Mouse (Mus musculus) heart, embryonic 16.5 days (tissue): ENCODE data around the gene Mettl26. TPM values are rescaled to one million over a fixed set of nuclear protein-coding genes. Genes with fewer than 3 reads are reported as not detected.

Source experiments
- ATAC-seq: fragments of 200-750 bp; cut with Nextera tagmentation; replicated peaks from 2 replicates; pipeline ENCODE4 v1.8.0; 2017; ENCODE audit warnings: moderate number of reproducible peaks; ENCODE audit not compliant: insufficient read depth, low FRiP score; ENCODE audit errors: extremely low read depth
- H3K27ac ChIP-seq: fragments of 300-500 bp; sonication (generic); 2 replicates; pipeline ENCODE4 v1.5.1; 2014; ENCODE audit warnings: mild to moderate bottlenecking, low read length, control low read depth, moderate library complexity
- H3K27me3 ChIP-seq: fragments of 300-500 bp; sonication (generic); 2 replicates; pipeline ENCODE4 v1.6.1; 2014; ENCODE audit warnings: low read length, mixed read lengths; ENCODE audit not compliant: control insufficient read depth, insufficient read depth
- H3K36me3 ChIP-seq: fragments of 300-500 bp; sonication (generic); 2 replicates; pipeline ENCODE4 v1.6.1; 2014; ENCODE audit not compliant: control insufficient read depth, insufficient read depth
- H3K4me1 ChIP-seq: fragments of 300-500 bp; sonication (generic); 2 replicates; pipeline ENCODE4 v1.6.1; 2014; ENCODE audit warnings: low read length, mixed read lengths; ENCODE audit not compliant: control insufficient read depth, insufficient read depth
- H3K4me2 ChIP-seq: fragments of 300-500 bp; sonication (generic); 2 replicates; pipeline ENCODE4 v1.6.1; 2014; ENCODE audit warnings: low read depth, mild to moderate bottlenecking, control low read depth, low read length
- H3K4me3 ChIP-seq: fragments of 300-500 bp; sonication (generic); 2 replicates; pipeline ENCODE4 v1.5.1; 2014; ENCODE audit warnings: mild to moderate bottlenecking, control low read depth, low read length
- H3K9ac ChIP-seq: fragments of 300-500 bp; sonication (generic); 2 replicates; pipeline ENCODE4 v1.6.1; 2014; ENCODE audit warnings: low read length, control low read depth
- H3K9me3 ChIP-seq: fragments of 300-500 bp; sonication (generic); replicated peaks from 2 replicates; pipeline ENCODE4 v1.6.1; 2016; ENCODE audit warnings: low read length; ENCODE audit not compliant: control insufficient read depth
- WGBS: fragments of 180-500 bp; shearing (Covaris S2); extraction: QIAGEN DNeasy Blood & Tissue Kit; methylation state at CpG from one replicate; pipeline ENCODE4 v1.1.7; 2014; 5-methylcytosine and 5-hydroxymethylcytosine counted together
- polyA plus RNA-seq: library from polyadenylated mRNA; unstranded; fragments of >200 nt; fragmentation: Nextera tagmentation; extraction: Ambion mirVana; gene quantifications from 2 replicates; pipeline ENCODE4 v1.2.1, GENCODE M21; 2015

Gene Mettl26
- polyA plus RNA-seq, 1 experiment from 2014 or later = 35.1 TPM

DNA sequence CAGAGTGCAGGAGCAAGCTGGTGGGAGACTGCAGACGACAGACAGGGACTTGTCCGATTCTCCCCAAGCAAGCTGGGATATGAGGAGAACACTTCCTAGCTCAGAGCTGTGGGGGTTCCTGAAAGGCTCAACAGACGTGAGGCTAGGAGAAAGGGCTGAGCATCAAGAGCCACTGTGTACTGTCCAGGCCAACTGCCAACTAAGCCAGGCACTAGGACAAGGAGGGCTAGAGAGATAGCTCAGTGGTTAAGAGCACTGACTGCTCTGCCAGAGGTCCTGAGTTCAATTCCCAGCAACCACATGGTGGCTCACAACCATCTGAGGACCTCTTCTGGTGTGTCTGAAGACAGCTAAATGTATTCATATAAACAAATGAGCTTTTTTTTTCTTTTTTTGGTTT lies 32.4 kb upstream of the Mettl26 start:
- H3K9ac ChIP-seq = no peak overlapping the region
- ATAC-seq = no peak
- H3K27me3 ChIP-seq = no peaks in the 10 kb centered on the region
- no peaks in the 10 kb centered on the region for H3K9me3 ChIP-seq
- no peak overlapping the region for H3K27ac ChIP-seq
- 83% methylated on average over 3 of the region's 3 CpGs for WGBS
- peaks cover 13% of the 10 kb centered on the region for H3K4me1 ChIP-seq
- no peak overlapping the region for H3K4me3 ChIP-seq
- H3K4me2 ChIP-seq = no peak overlapping the region
- peaks cover 35% of the 10 kb centered on the region for H3K36me3 ChIP-seq

GRCm38 (mm10) chr17:25843122-25843521 lies 31.8 kb upstream of the Mettl26 start:
- Histone ChIP-seq H3K4me3 (peak overlapping the region; percentile 94), H3K9ac (peak overlapping the region; percentile 96), H3K36me3 (peaks cover 35% of the 10 kb centered on the region), H3K9me3 (no peaks in the 10 kb centered on the region), H3K27me3 (no peaks in the 10 kb centered on the region), H3K4me1 (peaks cover 12% of the 10 kb centered on the region), H3K27ac (no peak overlapping the region; the same call in 1 of the 2 replicates), H3K4me2 (peak overlapping the region; percentile 79)
- WGBS = 84% methylated on average over 4 of the region's 4 CpGs
- no peak for ATAC-seq

- H3K4me3 ChIP-seq = peak overlapping the region; percentile 94
- no peaks in the 10 kb centered on the region for H3K9me3 ChIP-seq
- peaks cover 12% of the 10 kb centered on the region for H3K4me1 ChIP-seq
- peaks cover 37% of the 10 kb centered on the region for H3K36me3 ChIP-seq
- 1% methylated on average over 38 of the region's 38 CpGs for WGBS
- H3K9ac ChIP-seq = peak overlapping the region; percentile 96
- peak overlapping the region; percentile 79 for H3K4me2 ChIP-seq
- H3K27ac ChIP-seq = peak overlapping the region; percentile 91
- H3K27me3 ChIP-seq = no peaks in the 10 kb centered on the region
- peak; percentile 29 for ATAC-seq
These were observed 31.1 kb upstream of the Mettl26 start for GRCm38 (mm10) chr17:25843636-25844395.

GRCm38 (mm10) chr17:25844396-25844901 lies 30.4 kb upstream of the Mettl26 start, which contains the start of gene Rhot2:
TSS of gene Rhot2 (minus strand) at chr17:25844851.
- H3K36me3 ChIP-seq = peaks cover 33% of the 10 kb centered on the region
- no peaks in the 10 kb centered on the region for H3K27me3 ChIP-seq
- H3K4me2 ChIP-seq = peak within 1 kb of the TSS; percentile 79
- H3K9ac ChIP-seq = peak within 1 kb of the TSS; percentile 96
- H3K4me3 ChIP-seq = peak within 1 kb of the TSS; percentile 94
- peak; percentile 94 for ATAC-seq
- 1% methylated on average over 21 of the region's 21 CpGs for WGBS
- H3K27ac ChIP-seq = peak within 1 kb of the TSS; percentile 91
- peaks cover 12% of the 10 kb centered on the region for H3K4me1 ChIP-seq
- no peaks in the 10 kb centered on the region for H3K9me3 ChIP-seq

GRCm38 (mm10) chr17:25860229-25860628 lies 14.6 kb upstream of the Mettl26 start:
- Histone ChIP-seq H3K27ac (no peak overlapping the region), H3K4me2 (peak overlapping the region; percentile 94; the same call in 1 of the 2 replicates), H3K9ac (no peak overlapping the region), H3K27me3 (no peaks in the 10 kb centered on the region), H3K9me3 (no peaks in the 10 kb centered on the region), H3K4me3 (peak overlapping the region; percentile 75; the same call in 1 of the 2 replicates), H3K36me3 (no peaks in the 10 kb centered on the region), H3K4me1 (peaks cover 13% of the 10 kb centered on the region)
- no peak for ATAC-seq
- 88% methylated on average over 6 of the region's 6 CpGs for WGBS

GRCm38 (mm10) chr17:25860832-25861703 lies 13.8 kb upstream of the Mettl26 start, which contains the start of gene Wdr90:
TSS of gene Wdr90 (minus strand) at chr17:25861501.
- Histone ChIP-seq H3K4me3 (peak within 1 kb of the TSS; percentile 75), H3K27ac (peak within 1 kb of the TSS; percentile 79), H3K9me3 (no peaks in the 10 kb centered on the region), H3K36me3 (no peaks in the 10 kb centered on the region), H3K4me1 (peaks cover 13% of the 10 kb centered on the region), H3K27me3 (no peaks in the 10 kb centered on the region), H3K9ac (peak within 1 kb of the TSS; percentile 85), H3K4me2 (peak within 1 kb of the TSS; percentile 94)
- ATAC-seq = peak; percentile 92
- WGBS = 4% methylated on average over 65 of the region's 65 CpGs

- H3K4me2 ChIP-seq = peak overlapping the region; percentile 94
- peak overlapping the region; percentile 79 for H3K27ac ChIP-seq
- no peaks in the 10 kb centered on the region for H3K36me3 ChIP-seq
- peak; percentile 21; the same call in 1 of the 2 replicates for ATAC-seq
- H3K4me1 ChIP-seq = peaks cover 21% of the 10 kb centered on the region
- H3K4me3 ChIP-seq = peak overlapping the region; percentile 75
- no peaks in the 10 kb centered on the region for H3K9me3 ChIP-seq
- 10% methylated on average over 6 of the region's 6 CpGs for WGBS
- peak overlapping the region; percentile 85 for H3K9ac ChIP-seq
- no peaks in the 10 kb centered on the region for H3K27me3 ChIP-seq
These were observed 12.9 kb upstream of the Mettl26 start for GRCm38 (mm10) chr17:25861704-25862612.

DNA sequence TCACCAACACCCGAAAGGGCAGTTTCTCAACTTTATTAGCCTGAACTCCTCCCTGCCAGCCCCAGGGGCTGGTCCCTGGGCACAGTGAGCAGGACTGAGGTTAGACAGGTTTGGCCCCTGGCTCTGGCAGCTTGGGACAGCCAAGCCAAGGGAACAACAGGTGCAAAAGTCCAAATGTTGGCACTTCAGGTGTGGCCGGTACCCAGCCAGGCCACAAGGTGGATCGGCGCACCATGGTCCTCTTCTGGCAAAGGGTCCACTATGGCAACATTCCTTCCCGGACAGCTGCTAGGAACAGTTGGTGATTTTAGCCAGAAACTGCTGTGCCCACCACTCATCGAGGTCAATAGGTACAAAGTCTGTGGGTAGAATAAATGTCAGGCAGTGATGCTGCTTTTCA lies 11.2 kb upstream of the Mettl26 start:
- no peaks in the 10 kb centered on the region for H3K36me3 ChIP-seq
- WGBS = 87% methylated on average over 6 of the region's 6 CpGs
- no peak overlapping the region for H3K9ac ChIP-seq
- no peak overlapping the region for H3K4me3 ChIP-seq
- H3K4me2 ChIP-seq = no peak overlapping the region
- ATAC-seq = no peak
- no peaks in the 10 kb centered on the region for H3K27me3 ChIP-seq
- H3K27ac ChIP-seq = no peak overlapping the region
- no peaks in the 10 kb centered on the region for H3K9me3 ChIP-seq
- H3K4me1 ChIP-seq = peaks cover 22% of the 10 kb centered on the region
